Mouse (Mus musculus) layer of hippocampus, adult 11-12 months (tissue): ENCODE measurements at regions not wholly inside any gene's neighbourhood (a gene's known extent, or its start where the extent isn't known, plus 50 kb on each side); places are given as distances from the start of the nearest gene placed in this dataset.

Experiments used
- DNase-seq: peaks from one replicate; pipeline ENCODE4 v3.0.0; 2022; ENCODE audit warnings: low spot score

- DNase-seq, result no peak
Measured at GRCm38 (mm10) chr11:114215256-114215655, 148.4 kb upstream of the Sdk2 start.

- DNase-seq, result no peak
Measured at GRCm38 (mm10) chr11:114212136-114212535, 145.3 kb upstream of the Sdk2 start.

- peak; percentile 58 for DNase-seq
Measured at GRCm38 (mm10) chr11:114205192-114205591, 138.3 kb upstream of the Sdk2 start.

GRCm38 (mm10) chr11:114203416-114203815 is 136.6 kb upstream of the Sdk2 start:
- no peak for DNase-seq

GRCm38 (mm10) chr11:114202486-114202885 is 135.6 kb upstream of the Sdk2 start:
- no peak for DNase-seq

GRCm38 (mm10) chr11:114199081-114199586 is 132.3 kb upstream of the Sdk2 start:
- no peak for DNase-seq

GRCm38 (mm10) chr11:114198317-114199032 is 131.6 kb upstream of the Sdk2 start:
- DNase-seq, result peak; percentile 93

- DNase-seq, result no peak
Measured at GRCm38 (mm10) chr11:114195291-114195690, 128.4 kb upstream of the Sdk2 start.

- DNase-seq, result no peak
Measured at GRCm38 (mm10) chr11:114194055-114194706, 127.3 kb upstream of the Sdk2 start.

GRCm38 (mm10) chr11:114193018-114193417 is 126.2 kb upstream of the Sdk2 start:
- peak; percentile 25 for DNase-seq

GRCm38 (mm10) chr11:114191661-114192060 is 124.8 kb upstream of the Sdk2 start:
- no peak for DNase-seq

GRCm38 (mm10) chr11:114184970-114185882 is 118.4 kb upstream of the Sdk2 start:
- DNase-seq, result no peak

GRCm38 (mm10) chr11:114184431-114184830 is 117.6 kb upstream of the Sdk2 start:
- DNase-seq, result no peak

GRCm38 (mm10) chr11:114183231-114183630 is 116.4 kb upstream of the Sdk2 start:
- no peak for DNase-seq

- DNase-seq, result no peak
Measured at GRCm38 (mm10) chr11:114178746-114179472, 112.1 kb upstream of the Sdk2 start.

- no peak for DNase-seq
Measured at GRCm38 (mm10) chr11:114177789-114178188, 110.9 kb upstream of the Sdk2 start.

- no peak for DNase-seq
Measured at GRCm38 (mm10) chr11:114177281-114177680, 110.4 kb upstream of the Sdk2 start.

GRCm38 (mm10) chr11:114176671-114177212 is 109.9 kb upstream of the Sdk2 start:
- no peak for DNase-seq

GRCm38 (mm10) chr11:114175437-114176131 is 108.7 kb upstream of the Sdk2 start:
- DNase-seq, result no peak

GRCm38 (mm10) chr11:114174871-114175270 is 108.0 kb upstream of the Sdk2 start:
- no peak for DNase-seq

GRCm38 (mm10) chr11:114168231-114168661 is 101.4 kb upstream of the Sdk2 start:
- no peak for DNase-seq
